Mouse (Mus musculus): ENCODE measurements around the gene Ece1.
A peak's percentile ranks its signal among the peaks of the same experiment; 100 is the strongest.

Ece1 gene

DNA sequence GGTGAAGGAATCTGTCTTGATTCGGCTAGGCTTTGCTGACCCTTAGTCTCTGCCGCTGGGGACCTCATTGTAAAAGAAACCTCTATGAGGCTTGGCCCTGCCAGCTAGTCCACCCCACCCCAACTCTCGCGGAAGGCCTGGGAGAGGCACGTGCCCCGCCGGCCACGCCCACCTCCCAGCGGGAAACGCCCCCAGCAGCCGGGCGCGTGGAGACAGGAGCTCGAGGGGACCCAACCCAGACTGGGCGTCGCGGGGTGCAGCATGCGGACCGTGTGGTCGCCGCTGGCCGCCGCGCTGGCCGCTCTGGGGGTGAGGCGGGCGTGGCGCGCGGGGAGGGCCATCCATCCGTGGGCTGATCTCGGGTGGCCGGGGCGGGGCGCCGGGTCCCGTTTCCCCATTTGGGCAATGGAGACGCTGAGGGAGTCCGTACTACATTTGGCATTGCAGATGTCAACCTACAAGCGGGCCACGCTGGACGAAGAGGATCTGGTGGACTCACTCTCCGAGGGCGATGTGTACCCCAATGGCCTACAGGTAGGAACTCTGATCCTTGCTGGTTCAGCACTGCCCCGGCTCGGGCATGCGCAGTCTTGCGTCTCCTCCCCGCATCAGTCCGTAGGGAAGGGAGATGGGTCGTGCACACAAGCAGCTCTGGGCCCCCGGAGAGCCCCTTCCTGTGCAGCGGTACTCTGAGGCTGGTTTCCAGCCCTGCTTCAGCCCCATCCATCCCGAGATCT is 51.5 kb downstream of the Ece1 start:
- DNase-seq (ENCODE audit: extremely low spot score, low read depth, low spot score), result no peak

DNA sequence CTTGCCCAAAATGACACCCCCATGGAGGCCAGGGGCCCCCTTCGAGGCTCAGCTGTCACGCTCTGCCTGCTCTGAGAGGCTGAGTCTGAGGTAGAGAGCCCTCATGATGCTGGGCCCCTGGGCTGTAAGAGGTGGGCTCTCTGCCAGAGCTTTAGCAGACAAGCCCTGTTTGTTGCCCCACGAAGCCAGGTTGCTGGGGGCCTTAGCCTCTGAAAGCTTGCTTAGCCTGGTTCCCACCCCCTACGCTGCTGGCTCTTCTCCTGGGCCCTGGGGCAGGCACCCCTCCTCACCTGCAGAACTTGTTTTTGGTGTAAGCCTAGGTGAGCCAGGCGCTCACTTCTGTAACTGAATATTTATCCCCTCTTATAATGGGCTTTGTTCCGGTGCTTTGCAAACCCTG is 55.6 kb downstream of the Ece1 start:
- DNase-seq (ENCODE audit: extremely low spot score, low read depth, low spot score), result no peak

- no peak for DNase-seq (ENCODE audit: extremely low spot score, low read depth, low spot score)
Observed at GRCm38 (mm10) chr4:137918559-137918958, 56.5 kb downstream of the Ece1 start.

DNA sequence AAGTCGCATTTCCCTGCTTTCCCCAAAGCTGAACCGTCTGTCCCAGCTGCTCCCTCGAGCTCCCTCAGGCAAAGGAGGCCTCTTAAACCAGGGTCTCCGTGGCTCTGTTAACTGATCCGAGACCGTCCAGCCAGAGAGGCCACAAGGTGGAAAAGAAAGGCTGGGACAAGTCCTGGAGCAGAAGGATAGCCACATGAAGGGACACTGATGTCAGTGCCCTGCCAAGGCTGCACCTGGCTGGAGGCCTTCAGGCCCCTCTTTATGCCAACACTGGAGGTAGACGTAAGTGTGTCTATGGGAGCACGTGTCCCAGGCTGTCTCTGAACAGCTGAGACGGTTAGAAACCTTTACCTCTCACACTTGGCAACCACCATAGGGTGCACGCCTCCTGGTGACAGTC is 57.1 kb downstream of the Ece1 start:
- no peak for DNase-seq (ENCODE audit: extremely low spot score, low read depth, low spot score)

DNA sequence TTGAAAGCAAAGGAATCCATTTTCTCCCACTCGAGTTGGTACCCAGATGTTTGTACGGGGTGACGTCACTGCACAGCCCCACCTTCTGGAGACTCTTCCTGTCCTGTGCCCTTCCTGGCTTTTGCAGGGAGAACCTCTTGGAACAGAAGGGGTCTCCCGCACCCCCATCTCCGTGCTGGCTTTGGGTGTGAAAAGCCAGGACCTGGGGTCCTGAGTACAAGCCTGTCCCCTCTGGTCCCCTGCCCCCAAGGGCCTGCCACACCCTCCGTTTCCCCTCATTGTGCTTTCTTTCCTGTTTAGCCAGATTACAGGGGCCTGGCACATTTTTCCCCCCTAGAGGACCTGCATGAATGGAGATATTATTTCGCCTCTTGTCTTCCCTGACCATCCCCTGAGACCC is 58.0 kb downstream of the Ece1 start:
- no peak for DNase-seq (ENCODE audit: extremely low spot score, low read depth, low spot score)

DNA sequence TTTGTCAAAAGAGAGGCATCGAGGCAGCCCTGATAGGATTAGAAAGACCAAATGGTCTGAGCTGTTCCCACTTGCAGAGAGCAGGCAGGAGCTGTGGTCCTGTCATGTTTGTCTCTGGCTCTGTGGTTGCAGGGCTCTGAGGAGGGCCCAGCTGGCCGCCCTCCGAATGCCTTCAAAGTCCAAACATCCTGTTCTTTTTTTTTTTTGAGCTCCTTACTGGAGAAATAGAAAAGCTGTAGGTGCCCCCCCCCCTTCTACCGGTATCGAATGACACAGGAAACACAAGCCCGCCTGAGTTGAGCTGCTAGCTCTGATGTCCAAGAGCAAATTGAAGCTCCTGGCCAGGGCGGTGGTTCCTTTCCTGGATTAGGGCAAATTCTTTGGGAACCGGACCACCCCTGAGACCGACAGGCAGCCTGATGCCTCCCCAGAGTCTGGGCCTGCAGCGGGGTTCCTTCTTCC is 58.5 kb downstream of the Ece1 start:
- no peak for DNase-seq (ENCODE audit: extremely low spot score, low read depth, low spot score)

DNA sequence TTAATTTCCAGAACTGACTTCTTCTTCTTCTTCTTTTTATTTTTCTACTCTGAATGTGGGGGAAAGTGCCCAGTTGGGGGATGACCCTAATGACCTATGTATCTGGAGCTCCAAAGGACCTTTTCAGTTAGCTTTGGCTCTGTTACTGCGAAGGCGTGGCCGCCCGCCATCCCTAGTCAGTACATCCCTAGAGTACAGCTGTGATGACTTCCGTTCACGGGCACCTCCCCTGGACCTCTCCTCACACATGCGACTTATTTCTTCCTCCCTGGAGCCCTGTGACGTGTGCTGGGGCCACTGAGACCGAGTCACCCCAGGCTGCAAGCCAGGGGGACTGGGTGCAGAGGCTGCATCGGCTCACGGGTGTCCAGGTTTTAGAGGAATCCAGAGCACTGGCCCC is 59.5 kb downstream of the Ece1 start:
- DNase-seq (ENCODE audit: extremely low spot score, low read depth, low spot score), result no peak

DNA sequence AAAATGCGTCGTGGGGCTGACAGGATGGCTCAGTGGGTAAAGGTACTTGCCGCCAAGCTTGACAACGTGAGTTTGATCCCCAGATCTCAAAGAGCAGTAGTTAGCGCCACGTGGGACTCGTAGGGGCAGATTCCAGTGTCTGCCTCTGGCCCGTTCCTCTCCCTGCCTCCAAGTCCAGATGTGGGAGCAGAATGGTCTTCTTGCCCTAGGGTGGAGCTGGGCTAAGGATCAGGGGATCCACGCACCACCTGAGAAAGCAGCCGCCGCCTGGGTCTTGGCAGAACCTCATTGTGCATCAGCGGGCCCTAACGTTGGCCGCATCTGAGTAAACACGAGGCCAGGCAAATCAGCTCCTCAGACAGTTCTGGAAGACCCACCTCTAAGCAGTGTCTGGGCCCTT is 61.0 kb downstream of the Ece1 start:
- DNase-seq (ENCODE audit: extremely low spot score, low read depth, low spot score), result no peak

DNA sequence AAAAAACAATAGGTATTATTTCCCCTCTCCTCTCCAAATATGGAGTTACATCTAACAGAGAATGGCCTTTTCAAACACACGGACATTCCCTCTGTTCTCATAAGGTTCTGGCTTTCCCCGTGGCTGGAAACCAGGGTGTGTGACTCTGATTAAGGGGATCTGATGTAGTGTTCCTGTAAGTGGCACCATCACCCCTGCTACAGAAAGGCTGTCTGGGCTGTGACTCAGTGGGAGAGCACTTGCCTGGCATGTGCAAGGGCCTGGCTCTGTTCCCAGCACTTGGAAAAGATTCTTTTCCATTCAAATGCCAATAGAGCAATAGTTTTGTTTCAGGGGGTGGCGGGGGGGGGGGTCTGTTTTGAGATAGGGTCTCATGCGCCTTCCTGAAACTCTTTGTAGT is 63.1 kb downstream of the Ece1 start:
- no peak for DNase-seq (ENCODE audit: extremely low spot score, low read depth, low spot score)

- DNase-seq (ENCODE audit: extremely low spot score, low read depth, low spot score), result no peak
Observed at GRCm38 (mm10) chr4:137926161-137926560, 64.1 kb downstream of the Ece1 start.

DNA sequence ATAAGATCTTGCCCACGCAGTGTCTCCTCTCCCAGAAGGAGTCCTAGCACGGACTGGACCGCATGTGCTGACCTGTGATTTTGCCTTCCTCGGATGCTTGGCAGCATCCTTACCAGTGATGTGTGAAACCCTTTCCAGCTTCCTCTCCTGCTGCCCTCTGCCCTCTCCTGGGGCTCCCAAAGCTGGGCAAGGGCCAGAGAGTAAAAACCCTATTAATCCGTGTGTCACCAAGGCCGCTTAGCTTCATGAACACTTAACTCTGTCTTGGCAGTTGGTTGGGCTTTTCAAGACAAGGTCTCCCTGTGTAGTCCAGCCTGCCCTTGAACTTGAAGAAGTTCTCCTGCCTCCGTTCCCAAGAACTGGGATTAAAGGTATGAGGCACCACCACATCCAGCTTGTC is 65.1 kb downstream of the Ece1 start:
- DNase-seq (ENCODE audit: extremely low spot score, low read depth, low spot score), result no peak

GRCm38 (mm10) chr4:137927741-137928535 is 65.9 kb downstream of the Ece1 start:
- DNase-seq (ENCODE audit: extremely low spot score, low read depth, low spot score), result no peak

DNA sequence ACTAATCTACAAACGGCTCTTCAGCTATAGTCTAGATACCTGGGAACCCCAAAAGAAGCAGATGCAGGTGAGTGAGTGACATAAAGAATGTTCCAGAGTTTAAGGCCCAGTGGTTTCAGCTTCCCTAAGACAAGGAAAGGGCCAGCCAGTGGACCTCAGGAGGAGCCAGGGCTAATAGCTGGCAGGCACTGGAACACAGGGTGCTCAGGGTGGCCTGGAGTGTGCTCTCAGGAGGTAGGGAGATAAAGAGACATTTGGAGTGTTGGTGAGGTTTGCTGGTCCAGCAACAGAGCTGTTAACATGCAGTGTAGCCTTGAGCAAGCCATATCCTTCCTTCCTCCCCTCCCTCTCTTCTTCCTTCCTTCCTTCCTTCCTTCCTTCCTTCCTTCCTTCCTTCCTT is 66.8 kb downstream of the Ece1 start:
- no peak for DNase-seq (ENCODE audit: extremely low spot score, low read depth, low spot score)

DNA sequence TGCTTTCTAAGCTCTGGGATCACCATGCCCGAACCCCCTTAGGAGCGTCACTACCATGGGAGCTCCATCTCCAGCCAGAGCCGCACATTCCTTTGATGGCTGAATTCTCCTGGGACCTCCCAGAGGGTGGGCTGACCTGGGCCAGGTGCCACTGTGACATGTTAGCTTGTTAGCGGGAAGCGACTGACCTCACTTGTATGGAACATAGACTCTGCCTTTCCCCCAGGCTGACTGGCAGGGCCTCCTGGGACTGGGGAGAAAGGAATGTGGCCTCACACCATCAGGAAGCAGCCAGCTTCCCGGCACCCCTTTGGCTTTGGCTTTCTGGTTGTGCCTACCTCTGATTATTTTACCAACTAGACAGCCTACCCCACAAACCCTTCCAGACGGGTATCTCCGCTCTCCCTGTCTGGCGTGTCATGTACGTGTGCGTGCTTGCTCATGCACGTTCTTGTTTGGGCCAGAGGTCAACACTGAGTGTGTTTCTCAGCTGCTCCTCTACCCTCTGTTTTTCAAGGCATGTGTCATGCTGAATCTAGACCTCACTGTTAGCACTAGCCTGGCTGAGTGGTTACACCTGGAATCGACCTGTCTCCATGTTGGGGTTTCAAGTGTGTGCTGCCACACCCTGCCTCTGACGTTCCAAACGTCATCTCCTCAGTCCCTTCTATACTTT is 67.4 kb downstream of the Ece1 start:
- no peak for DNase-seq (ENCODE audit: extremely low spot score, low read depth, low spot score)

- DNase-seq (ENCODE audit: extremely low spot score, low read depth, low spot score), result no peak
Observed at GRCm38 (mm10) chr4:137930500-137931008, 68.5 kb downstream of the Ece1 start.

- DNase-seq (ENCODE audit: extremely low spot score, low read depth, low spot score), result peak; percentile 68
Observed at GRCm38 (mm10) chr4:137931009-137931757, 69.1 kb downstream of the Ece1 start.

DNA sequence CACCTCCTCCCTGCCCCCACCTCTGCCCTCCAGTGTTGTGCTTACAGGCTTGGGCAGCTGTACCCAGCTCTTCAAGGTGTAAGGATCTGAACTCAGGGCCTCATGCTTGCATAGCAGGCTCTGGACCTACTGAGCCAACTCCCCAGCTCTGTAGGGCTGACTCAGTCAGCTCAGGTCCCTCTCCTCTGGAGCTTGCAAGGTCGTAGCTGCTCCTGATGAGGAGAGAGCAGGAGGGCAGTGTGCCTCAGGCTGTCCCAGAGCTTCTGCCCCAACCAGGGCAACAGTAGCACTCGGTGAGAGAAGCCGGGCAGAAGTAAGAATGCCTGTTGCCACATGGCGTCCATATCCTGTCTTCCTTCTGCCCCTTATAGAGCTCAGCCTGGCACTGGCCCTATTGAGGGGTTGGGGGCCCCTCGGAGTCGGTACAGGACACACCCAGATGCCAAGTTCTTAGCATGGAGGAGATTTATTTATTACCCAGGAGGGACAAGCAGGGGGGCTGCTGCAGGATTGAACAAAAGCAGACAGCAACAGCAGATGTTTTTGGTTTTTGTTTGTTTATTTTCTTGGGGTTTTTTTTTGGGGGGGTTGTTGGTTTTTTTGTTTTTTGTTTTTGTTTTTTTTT is 70.6 kb downstream of the Ece1 start:
- DNase-seq (ENCODE audit: extremely low spot score, low read depth, low spot score), result no peak

DNA sequence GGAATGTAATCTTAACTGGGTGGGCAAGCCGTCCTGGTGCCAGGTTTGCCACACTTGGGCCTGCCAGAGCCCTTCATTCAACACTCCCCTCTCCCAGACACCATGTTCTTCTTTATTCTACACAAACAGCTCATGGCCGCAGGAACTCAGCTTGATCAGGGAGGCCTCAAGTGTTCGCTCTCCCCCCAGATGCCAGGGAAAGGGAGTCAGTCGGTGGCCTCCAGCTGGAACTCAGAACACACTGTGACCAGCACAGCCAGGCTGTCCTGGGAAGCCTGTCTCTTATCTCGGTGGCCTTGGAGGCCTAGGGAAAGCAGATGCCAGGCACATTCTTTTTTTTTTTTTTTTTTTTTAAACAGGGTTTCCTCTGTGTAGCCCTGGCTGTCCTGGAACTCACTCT is 71.3 kb downstream of the Ece1 start:
- DNase-seq (ENCODE audit: extremely low spot score, low read depth, low spot score), result no peak

- no peak for DNase-seq (ENCODE audit: extremely low spot score, low read depth, low spot score)
Observed at GRCm38 (mm10) chr4:137936134-137936533, 74.1 kb downstream of the Ece1 start.

DNA sequence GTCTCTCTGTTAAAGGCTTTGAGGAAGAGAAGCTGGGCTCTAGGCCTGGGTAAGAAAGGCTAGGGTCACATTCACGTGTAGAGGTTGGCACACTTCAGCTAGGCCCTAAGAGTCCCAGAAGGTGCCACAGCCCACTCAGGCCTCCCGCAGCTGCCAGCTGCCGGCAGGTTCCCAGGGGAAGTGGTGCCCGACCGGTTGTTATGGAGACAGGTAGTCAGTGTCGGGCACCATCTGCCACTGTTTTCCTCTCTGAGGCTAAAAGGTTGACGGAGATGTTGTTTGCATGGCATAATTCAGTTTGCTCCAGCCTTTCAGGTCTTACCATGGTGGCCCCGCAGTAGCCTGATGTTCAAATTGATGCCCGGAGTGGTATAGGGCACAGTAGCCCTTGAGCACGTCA is 78.0 kb downstream of the Ece1 start:
- DNase-seq (ENCODE audit: extremely low spot score, low read depth, low spot score), result no peak
